Mouse (Mus musculus) neural tube, embryonic 13.5 days (tissue): ENCODE results near the gene Rnase9. TPM values are rescaled to one million over a fixed set of nuclear protein-coding genes. Genes with fewer than 3 reads are reported as not detected.

Source experiments
- ATAC-seq: fragments of 200-750 bp; cut with Nextera tagmentation; 2 replicates; pipeline ENCODE4 v1.8.0; 2017; ENCODE audit warnings: low read depth, mild to moderate bottlenecking, moderate TSS enrichment, moderate library complexity
- H3K27ac ChIP-seq: fragments of 300-500 bp; sonication (generic); replicated peaks from 2 replicates; pipeline ENCODE4 v1.5.1; 2015; ENCODE audit warnings: moderate library complexity, mild to moderate bottlenecking, inconsistent platforms
- H3K27me3 ChIP-seq: fragments of 300-500 bp; sonication (generic); 2 replicates; pipeline ENCODE4 v1.6.1; 2015; ENCODE audit warnings: mild to moderate bottlenecking, inconsistent platforms
- H3K36me3 ChIP-seq: fragments of 300-500 bp; sonication (generic); 2 replicates; pipeline ENCODE4 v1.6.1; 2015; ENCODE audit warnings: mild to moderate bottlenecking, inconsistent platforms
- H3K4me1 ChIP-seq: fragments of 300-500 bp; sonication (generic); replicated peaks from 2 replicates; pipeline ENCODE4 v1.6.1; 2015; ENCODE audit warnings: inconsistent platforms
- H3K4me2 ChIP-seq: fragments of 300-500 bp; sonication (generic); 2 replicates; pipeline ENCODE4 v1.6.1; 2015; ENCODE audit warnings: inconsistent platforms, mild to moderate bottlenecking, moderate library complexity
- H3K4me3 ChIP-seq: fragments of 300-500 bp; sonication (generic); 2 replicates; pipeline ENCODE4 v1.5.1; 2015; ENCODE audit warnings: mild to moderate bottlenecking, inconsistent platforms
- H3K9ac ChIP-seq: fragments of 300-500 bp; sonication (generic); 2 replicates; pipeline ENCODE4 v1.6.1; 2015; ENCODE audit warnings: moderate library complexity, mild to moderate bottlenecking, inconsistent platforms
- H3K9me3 ChIP-seq: fragments of 300-500 bp; sonication (generic); 2 replicates; pipeline ENCODE4 v1.6.1; 2016; ENCODE audit warnings: inconsistent platforms
- WGBS: fragments of 180-500 bp; shearing (Covaris S2); methylation state at CpG from one replicate; pipeline ENCODE4 v1.1.7; 2015; 5-methylcytosine and 5-hydroxymethylcytosine counted together
- polyA plus RNA-seq: library from polyadenylated mRNA; unstranded; fragments of >200 nt; fragmentation: Nextera tagmentation; extraction: Ambion mirVana; gene quantifications from 2 replicates; pipeline ENCODE4 v1.2.1, GENCODE M21; 2015

Gene Rnase9
- polyA plus RNA-seq, 1 experiment from 2014 or later: not detected

DNA sequence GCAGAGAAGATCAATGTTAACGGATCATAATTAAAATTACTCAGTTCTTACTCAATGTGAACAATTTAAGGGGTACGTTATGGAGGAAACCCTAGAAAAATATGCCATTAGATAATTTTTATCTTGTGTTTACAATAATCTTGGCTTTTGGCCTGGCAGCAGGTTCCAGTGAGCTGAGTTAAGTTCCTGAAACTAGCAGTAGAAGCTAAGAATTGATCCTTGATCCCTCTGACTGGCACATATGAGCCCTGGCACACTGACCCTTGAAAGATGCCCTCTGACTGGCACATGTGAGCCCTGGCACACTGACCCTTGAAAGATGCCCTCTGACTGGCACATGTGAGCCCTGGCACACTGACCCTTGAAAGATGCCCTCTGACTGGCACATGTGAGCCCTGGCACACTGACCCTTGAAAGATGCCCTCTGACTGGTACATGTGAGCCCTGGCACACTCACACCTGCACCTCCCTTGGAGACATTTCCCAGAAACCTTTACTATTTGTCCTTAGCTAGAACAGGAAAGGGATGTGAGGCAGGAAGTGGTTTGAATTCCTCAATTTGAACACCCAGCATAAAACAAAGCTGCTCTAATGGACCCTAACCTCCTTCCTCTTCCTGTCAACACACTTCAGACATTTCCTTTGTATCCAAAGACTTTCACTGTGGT is 43.5 kb downstream of the Rnase9 start:
- H3K4me1 ChIP-seq: no peaks in the 10 kb centered on the region
- ATAC-seq: no peak
- H3K4me3 ChIP-seq: no peak overlapping the region
- 88% methylated on average over 2 of the region's 2 CpGs for WGBS
- H3K4me2 ChIP-seq: no peak overlapping the region
- no peaks in the 10 kb centered on the region for H3K9me3 ChIP-seq
- no peak overlapping the region for H3K27ac ChIP-seq
- H3K36me3 ChIP-seq: no peaks in the 10 kb centered on the region
- H3K27me3 ChIP-seq: no peaks in the 10 kb centered on the region
- no peak overlapping the region for H3K9ac ChIP-seq

DNA sequence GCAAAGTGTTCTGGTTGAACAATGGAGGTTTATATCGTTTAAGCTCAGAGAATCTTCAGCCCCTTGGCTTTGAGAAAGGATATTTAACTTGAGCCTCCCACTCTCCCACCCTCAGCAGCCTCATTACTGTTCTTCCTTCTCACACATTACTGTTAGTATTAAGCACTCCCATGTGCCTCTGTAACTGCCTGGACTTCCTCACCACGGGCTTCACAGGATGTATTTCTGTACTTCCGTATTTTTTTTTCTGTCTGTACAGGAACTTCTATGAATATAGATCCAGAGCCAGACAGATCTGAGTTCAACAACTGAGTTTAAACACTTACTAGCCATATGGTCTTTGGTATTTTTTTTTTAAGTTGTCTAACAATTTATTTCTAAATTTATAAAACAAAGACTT is 44.6 kb downstream of the Rnase9 start:
- Histone ChIP-seq H3K4me3 (no peak overlapping the region), H3K9me3 (no peaks in the 10 kb centered on the region), H3K4me1 (no peaks in the 10 kb centered on the region), H3K9ac (no peak overlapping the region), H3K4me2 (no peak overlapping the region), H3K36me3 (no peaks in the 10 kb centered on the region), H3K27me3 (no peaks in the 10 kb centered on the region), H3K27ac (no peak overlapping the region)
- WGBS: 77% methylated on average over 3 of the region's 3 CpGs
- ATAC-seq: no peak

DNA sequence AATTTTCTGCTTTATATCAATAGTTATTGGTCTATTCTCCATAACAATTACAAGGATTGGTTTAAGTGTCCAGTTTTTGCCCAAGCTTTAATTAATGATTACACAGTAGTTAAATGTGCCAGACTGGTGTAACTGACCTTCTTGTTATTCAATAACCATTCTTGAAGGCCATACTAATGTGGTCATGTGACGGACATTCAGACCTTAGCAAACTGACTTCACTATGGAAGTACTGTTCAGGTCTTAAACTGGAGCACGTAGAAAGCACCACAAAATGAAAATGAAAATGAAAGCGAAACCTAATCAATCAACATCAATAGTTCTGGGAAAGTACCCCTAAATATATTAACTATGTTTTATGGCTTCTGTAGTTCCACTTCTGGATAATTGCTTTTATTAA is 50.6 kb downstream of the Rnase9 start:
- ATAC-seq: no peak
- H3K36me3 ChIP-seq: no peaks in the 10 kb centered on the region
- no peak overlapping the region for H3K4me2 ChIP-seq
- H3K27ac ChIP-seq: no peak overlapping the region
- no peaks in the 10 kb centered on the region for H3K9me3 ChIP-seq
- H3K4me3 ChIP-seq: no peak overlapping the region
- no peak overlapping the region for H3K9ac ChIP-seq
- no peaks in the 10 kb centered on the region for H3K27me3 ChIP-seq
- 85% methylated on average over 3 of the region's 3 CpGs for WGBS
- H3K4me1 ChIP-seq: no peaks in the 10 kb centered on the region

Other genes starting within 250 kb of the Rnase9 start
- gene Ccnb1ip1, start 234.1 kb downstream of the Rnase9 start, polyA plus RNA-seq: not detected in 2 replicates
- gene Parp2, start 234.0 kb downstream of the Rnase9 start, polyA plus RNA-seq: 44.5 and 49.0 TPM in 2 replicates
- 3.2 and 3.4 TPM in 2 replicates for gene Tep1, start 171.3 kb downstream of the Rnase9 start, polyA plus RNA-seq
- gene Klhl33, start 144.4 kb downstream of the Rnase9 start, polyA plus RNA-seq: 0.88 and 1.2 TPM in 2 replicates
- 122 and 125 TPM in 2 replicates for gene Osgep, start 117.0 kb downstream of the Rnase9 start, polyA plus RNA-seq
- gene Apex1, start 116.9 kb downstream of the Rnase9 start, polyA plus RNA-seq: 215 and 219 TPM in 2 replicates
- gene Pip4p1, start 111.0 kb downstream of the Rnase9 start, polyA plus RNA-seq: 90.2 and 103 TPM in 2 replicates
- 25.8 and 27.4 TPM in 2 replicates for gene Pnp, start 110.8 kb downstream of the Rnase9 start, polyA plus RNA-seq
- 2.7 TPM in 1 of 2 replicates, not detected in the other for gene Gm49342, start 97.4 kb downstream of the Rnase9 start, polyA plus RNA-seq
- gene Pnp2, start 85.9 kb downstream of the Rnase9 start, polyA plus RNA-seq: not detected in 2 replicates
- gene Rnase10, start 34.1 kb downstream of the Rnase9 start, polyA plus RNA-seq: not detected in 2 replicates
- gene Rnase11, start 8.3 kb upstream of the Rnase9 start, polyA plus RNA-seq: not detected in 2 replicates
- gene Rnase12, start 15.8 kb upstream of the Rnase9 start, polyA plus RNA-seq: not detected in 2 replicates
- gene Olfr750, start 32.6 kb upstream of the Rnase9 start, polyA plus RNA-seq: not detected in 2 replicates
- gene Rnase4, start 49.2 kb upstream of the Rnase9 start, polyA plus RNA-seq: 16.1 and 17.0 TPM in 2 replicates
- gene Ang, start 49.3 kb upstream of the Rnase9 start, polyA plus RNA-seq: 3.7 and 3.9 TPM in 2 replicates
- not detected in 2 replicates for gene Eddm3b, start 72.6 kb upstream of the Rnase9 start, polyA plus RNA-seq
- 0.24 and 0.29 TPM in 2 replicates for gene Rnase6, start 82.0 kb upstream of the Rnase9 start, polyA plus RNA-seq
- gene Rnase1, start 104.9 kb upstream of the Rnase9 start, polyA plus RNA-seq: 0.73 TPM in 1 of 2 replicates, not detected in the other
- gene Rnase2b, start 120.4 kb upstream of the Rnase9 start, polyA plus RNA-seq: not detected in 2 replicates
- not detected in 2 replicates for gene Ang2, start 157.3 kb upstream of the Rnase9 start, polyA plus RNA-seq
- gene Ear14, start 161.5 kb upstream of the Rnase9 start, polyA plus RNA-seq: not detected in 2 replicates
- not detected in 2 replicates for gene Rnase2a, start 214.2 kb upstream of the Rnase9 start, polyA plus RNA-seq